In genomic region chr7:35606816-35607215, GRCm38 (mm10) we compare ENCODE assay signal across 23 mouse cellular contexts.
"Had no signal": no experiment of that assay in that cellular context is flagged by ENCODE, and none has a peak within 500 bp of the region (broad histone marks: within the 10 kb centered on the region; RNA-seq: fewer than 3 reads in every experiment).

No protein-coding gene starts in this region.

- H3K4me2 ChIP-seq: kidney, embryonic 15.5 days; limb, embryonic 12.5 days; limb, embryonic 15.5 days; liver, embryonic 12.5 days; liver, embryonic 15.5 days; midbrain, embryonic 12.5 days; midbrain, embryonic 15.5 days; neural tube, embryonic 12.5 days; neural tube, embryonic 15.5 days had no signal

- DNase-seq: kidney, adult 8-10 months; kidney, postnatal 10 days; kidney, postnatal 4 days; left cerebral cortex, postnatal 4 days; lung, adult 2 months; lung, postnatal 14 days; right cerebral cortex, adult 18-20 months; right cerebral cortex, postnatal 14 days; right cerebral cortex, postnatal 4 days; thymus, adult 2 months; thymus, postnatal 25 days had no signal

- H3K4me1 ChIP-seq: kidney, embryonic 15.5 days; limb, embryonic 12.5 days; limb, embryonic 15.5 days; liver, embryonic 12.5 days; liver, embryonic 15.5 days; midbrain, embryonic 12.5 days; midbrain, embryonic 15.5 days; neural tube, embryonic 12.5 days; neural tube, embryonic 15.5 days had no signal

- H3K9me3 ChIP-seq: kidney, embryonic 15.5 days; limb, embryonic 12.5 days; limb, embryonic 15.5 days; liver, embryonic 15.5 days; midbrain, embryonic 12.5 days; midbrain, embryonic 15.5 days; neural tube, embryonic 12.5 days; neural tube, embryonic 15.5 days had no signal

- H3K27ac ChIP-seq: kidney, embryonic 15.5 days; limb, embryonic 12.5 days; limb, embryonic 15.5 days; liver, embryonic 12.5 days; liver, embryonic 15.5 days; macrophage; midbrain, embryonic 12.5 days; midbrain, embryonic 15.5 days; neural tube, embryonic 12.5 days; neural tube, embryonic 15.5 days; stomach, postnatal 0 days had no signal

- H3K27me3 ChIP-seq: kidney, embryonic 15.5 days; limb, embryonic 12.5 days; limb, embryonic 15.5 days; liver, embryonic 12.5 days; liver, embryonic 15.5 days; midbrain, embryonic 12.5 days; midbrain, embryonic 15.5 days; neural tube, embryonic 12.5 days; neural tube, embryonic 15.5 days had no signal

- ATAC-seq: intestine, postnatal 0 days; liver, embryonic 12.5 days; midbrain, embryonic 15.5 days had no signal

- H3K4me3 ChIP-seq: kidney, embryonic 15.5 days; limb, embryonic 12.5 days; limb, embryonic 15.5 days; liver, embryonic 12.5 days; liver, embryonic 15.5 days; midbrain, embryonic 12.5 days; midbrain, embryonic 15.5 days; neural tube, embryonic 12.5 days; neural tube, embryonic 15.5 days had no signal

- H3K9ac ChIP-seq: kidney, embryonic 15.5 days; limb, embryonic 12.5 days; limb, embryonic 15.5 days; liver, embryonic 12.5 days; liver, embryonic 15.5 days; midbrain, embryonic 12.5 days; midbrain, embryonic 15.5 days; neural tube, embryonic 12.5 days; neural tube, embryonic 15.5 days had no signal
